ENCODE assay signal across 8 mouse cellular contexts in genomic region chr11:97949703-97950475, GRCm38 (mm10). TPM values are rescaled to one million over a fixed set of nuclear protein-coding genes. Genes with fewer than 3 reads are reported as not detected.
A peak's percentile ranks its signal among the peaks of the same experiment; 100 is the strongest.
DNase-seq lines count a peak whose midpoint lies in the region; ATAC-seq lines count a peak whose summit lies in the region.

No protein-coding gene starts in this region.

- H3K4me3 ChIP-seq in intestine, embryonic 16.5 days (ENCODE audit: low read length) = no peak overlapping the region

- no peak overlapping the region for H3K4me2 ChIP-seq in intestine, embryonic 16.5 days (ENCODE audit: low read depth, low read length)

- peak; percentile 48 for DNase-seq in adrenal gland, adult 2 months
- no peak for DNase-seq in adrenal gland, postnatal 4 days (ENCODE audit: low spot score in 2 of 2)
- peak; percentile 88 for DNase-seq in Muller cell, postnatal 12 days (ENCODE audit: inconsistent ontology term)
- DNase-seq in fibroblast of lung, adult 2 months (ENCODE audit: low read depth) = peak; percentile 31
- no peak for DNase-seq in thymus, postnatal 10 days (ENCODE audit: low spot score in 2 of 2)
- no peak for DNase-seq in lung, postnatal 10 days

- 49% methylated on average over 20 of the region's 20 CpGs for WGBS in intestine, embryonic 16.5 days

- no peaks in the 10 kb centered on the region for H3K4me1 ChIP-seq in intestine, embryonic 16.5 days (ENCODE audit: control insufficient read depth, insufficient read depth, low read length)

- no peaks in the 10 kb centered on the region for H3K36me3 ChIP-seq in intestine, embryonic 16.5 days (ENCODE audit: control insufficient read depth, insufficient read depth, low read length)

- no peak overlapping the region for H3K27ac ChIP-seq in intestine, embryonic 16.5 days (ENCODE audit: low read length)

- no peaks in the 10 kb centered on the region for H3K9me3 ChIP-seq in intestine, embryonic 16.5 days (ENCODE audit: control insufficient read depth, low read length)

- H3K27me3 ChIP-seq in intestine, embryonic 16.5 days (replicated peaks; ENCODE audit: control insufficient read depth, insufficient read depth, low read length) = no peaks in the 10 kb centered on the region

- ATAC-seq in megakaryocyte-erythroid progenitor cell, adult 5-6 weeks (replicated peaks; ENCODE audit: low FRiP score, low TSS enrichment, poor library complexity, severe bottlenecking) = peak; percentile 90
- ATAC-seq in intestine, embryonic 16.5 days = no peak

- H3K9ac ChIP-seq in intestine, embryonic 16.5 days (ENCODE audit: low read depth, low read length) = no peak overlapping the region

RNA-seq across cellular contexts. Expression of gene Plxdc1, which starts 36.4 kb away (rescaled TPM):
- 10 to 100 TPM; 17.5 to 22.2 TPM for total RNA-seq in adrenal gland, adult 2 months (2021)
- 11.0 and 13.7 TPM in 2 replicates for polyA plus RNA-seq in adrenal gland, adult 2 months (2012; rRNA removed)
- 10 to 100 TPM; 12.5 to 13.3 TPM for total RNA-seq in adrenal gland, postnatal 4 days (2021)
- total RNA-seq in megakaryocyte-erythroid progenitor cell, adult 5-6 weeks (2014; fragmentation: Nextera tagmentation) = 10.2 and 11.8 TPM in 2 replicates
- 3.4 and 4.1 TPM in 2 replicates for total RNA-seq in megakaryocyte-erythroid progenitor cell, adult 5-6 weeks (2017)
- polyA plus RNA-seq in intestine, embryonic 16.5 days (2015; fragmentation: Nextera tagmentation; extraction: Ambion mirVana) = 0.34 and 0.65 TPM in 2 replicates

RNA-seq across cellular contexts. Expression of gene Arl5c, which starts 46.1 kb away (rescaled TPM):
- total RNA-seq in adrenal gland, adult 2 months (2021) = 1 to 10 TPM in 1 of 2 experiments, under 1 TPM in 1; 0.29 to 1.2 TPM
- 0.43 and 0.87 TPM in 2 replicates for polyA plus RNA-seq in adrenal gland, adult 2 months (2012; rRNA removed)
- total RNA-seq in adrenal gland, postnatal 4 days (2021) = 1 to 10 TPM; 1.6 to 1.9 TPM
- 2.4 and 9.8 TPM in 2 replicates for total RNA-seq in megakaryocyte-erythroid progenitor cell, adult 5-6 weeks (2014; fragmentation: Nextera tagmentation)
- total RNA-seq in megakaryocyte-erythroid progenitor cell, adult 5-6 weeks (2017) = 0.50 and 2.7 TPM in 2 replicates
- 9.0 and 9.9 TPM in 2 replicates for polyA plus RNA-seq in intestine, embryonic 16.5 days (2015; fragmentation: Nextera tagmentation; extraction: Ambion mirVana)

Comparison
In these comparisons a context has a peak if more than half of its experiments do, and no peak if none do; other contexts are left out.
1. DNase-seq: peak in adrenal gland, adult 2 months (single experiment), Muller cell, postnatal 12 days (single experiment) and fibroblast of lung, adult 2 months (single experiment); none in adrenal gland, postnatal 4 days (0 of 2), thymus, postnatal 10 days (0 of 2) and lung, postnatal 10 days (single experiment).